Mouse (Mus musculus) liver, postnatal 0 days (tissue): Measurements from ENCODE around the gene Dnaaf3. TPM values are rescaled to one million over a fixed set of nuclear protein-coding genes. Genes with fewer than 3 reads are reported as not detected.

Source experiments
- ATAC-seq: fragments of 200-750 bp; cut with Nextera tagmentation; 2 replicates; pipeline ENCODE4 v1.8.0; 2017; ENCODE audit warnings: mild to moderate bottlenecking, moderate library complexity
- DNase-seq: peaks from one replicate; pipeline ENCODE4 v3.0.0-alpha.2; 2016
- H3K27ac ChIP-seq: fragments of 300-500 bp; sonication (generic); 2 replicates; pipeline ENCODE4 v1.5.1; 2014; ENCODE audit warnings: antibody characterized with exemption, moderate library complexity, mild to moderate bottlenecking, low read depth
- H3K27me3 ChIP-seq: fragments of 300-500 bp; sonication (generic); 2 replicates; pipeline ENCODE4 v1.6.1; 2014; ENCODE audit warnings: low read length, control low read depth, mixed read lengths; ENCODE audit not compliant: insufficient read depth
- H3K36me3 ChIP-seq: fragments of 300-500 bp; sonication (generic); replicated peaks from 2 replicates; pipeline ENCODE4 v1.6.1; 2014; ENCODE audit warnings: mild to moderate bottlenecking, control low read depth, low read length, moderate library complexity, mixed read lengths; ENCODE audit not compliant: insufficient read depth
- H3K4me1 ChIP-seq: fragments of 300-500 bp; sonication (generic); 2 replicates; pipeline ENCODE4 v1.6.1; 2014; ENCODE audit warnings: antibody characterized with exemption, mild to moderate bottlenecking, control low read depth; ENCODE audit not compliant: insufficient read depth
- H3K4me2 ChIP-seq: fragments of 300-500 bp; sonication (generic); 2 replicates; pipeline ENCODE4 v1.6.1; 2014; ENCODE audit warnings: low read depth, mild to moderate bottlenecking, low read length, moderate library complexity, mixed read lengths
- H3K4me3 ChIP-seq: fragments of 300-500 bp; sonication (generic); 2 replicates; pipeline ENCODE4 v1.5.1; 2014; ENCODE audit warnings: low read depth, low read length
- H3K9ac ChIP-seq: fragments of 300-500 bp; sonication (generic); replicated peaks from 2 replicates; pipeline ENCODE4 v1.6.1; 2014; ENCODE audit warnings: mild to moderate bottlenecking, moderate library complexity
- H3K9me3 ChIP-seq: fragments of 300-500 bp; sonication (generic); 2 replicates; pipeline ENCODE4 v1.6.1; 2016; ENCODE audit warnings: mild to moderate bottlenecking, control low read depth, low read length, mixed read lengths
- CTCF ChIP-seq: sonication (generic); IDR thresholded peaks from 2 replicates; pipeline ENCODE4 v1.5.1; 2016; ENCODE audit warnings: antibody characterized with exemption, low read depth
- EP300 ChIP-seq: IDR thresholded peaks from 2 replicates; pipeline ENCODE4 v1.6.1; 2016; ENCODE audit warnings: antibody characterized with exemption, low read depth, mild to moderate bottlenecking
- WGBS: fragments of 180-500 bp; shearing (Covaris S2); extraction: QIAGEN DNeasy Blood & Tissue Kit; methylation state at CpG from one replicate; pipeline ENCODE4 v1.1.7; 2014; ENCODE audit not compliant: insufficient replicate concordance; 5-methylcytosine and 5-hydroxymethylcytosine counted together
- microRNA-seq: library from miRNA; unstranded; fragments of <30 nt; microRNA quantifications from one replicate; pipeline ENCODE4, GENCODE M21; 2016
- polyA plus RNA-seq: library from polyadenylated mRNA; unstranded; fragments of >200 nt; fragmentation: Nextera tagmentation; extraction: Ambion mirVana; gene quantifications from 2 replicates; pipeline ENCODE4 v1.2.1, GENCODE M21; 2015

The Dnaaf3 gene
- polyA plus RNA-seq, 1 experiment from 2014 or later: 0.05 TPM

- Histone ChIP-seq H3K4me2 (no peak overlapping the region), H3K36me3 (peaks cover 27% of the 10 kb centered on the region), H3K27ac (no peak overlapping the region), H3K27me3 (peaks cover 20% of the 10 kb centered on the region), H3K4me3 (no peak overlapping the region), H3K4me1 (peaks cover 6% of the 10 kb centered on the region; the same call in 1 of the 2 replicates), H3K9me3 (no peaks in the 10 kb centered on the region), H3K9ac (no peak overlapping the region)
- DNase-seq (peak; percentile 46), ATAC-seq (no peak; the same call in 1 of the 2 replicates)
- WGBS: 40% methylated on average over 6 of the region's 6 CpGs
- TF ChIP-seq EP300 (no peak), CTCF (peak; percentile 71)
Measured at GRCm38 (mm10) chr7:4479674-4480073, 52.6 kb downstream of the Dnaaf3 start.

DNA sequence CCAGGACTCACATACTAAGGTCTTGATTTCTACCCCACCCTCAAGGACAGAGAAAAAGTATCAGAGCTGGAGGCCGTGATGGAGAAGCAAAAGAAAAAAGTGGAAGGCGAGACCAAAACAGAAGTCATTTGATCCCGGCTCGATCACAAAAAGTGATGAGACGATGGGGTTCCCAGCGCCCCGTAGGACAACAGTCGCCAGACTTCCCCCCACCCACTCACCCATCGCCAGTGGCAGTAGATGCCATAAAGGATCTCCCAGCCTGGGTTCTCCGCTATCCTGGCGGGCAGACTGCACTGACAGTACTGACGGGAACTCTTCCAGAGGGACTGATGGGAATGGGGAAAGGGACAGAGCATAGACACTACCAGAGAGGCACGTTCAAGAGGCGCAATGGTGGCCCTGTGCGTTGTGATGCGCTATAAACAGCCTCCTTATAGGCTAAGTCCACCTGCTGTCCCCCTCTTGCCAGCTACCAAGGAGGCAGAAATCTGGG is 53.4 kb downstream of the Dnaaf3 start:
- Histone ChIP-seq H3K4me2 (peak overlapping the region; percentile 80), H3K4me1 (peaks cover 6% of the 10 kb centered on the region; the same call in 1 of the 2 replicates), H3K9ac (peak overlapping the region; percentile 26; the same call in 1 of the 2 replicates), H3K4me3 (peak overlapping the region; percentile 37), H3K9me3 (no peaks in the 10 kb centered on the region), H3K27me3 (peaks cover 24% of the 10 kb centered on the region), H3K36me3 (peaks cover 19% of the 10 kb centered on the region), H3K27ac (0 out of 2 replicates have a peak overlapping the region, but pooled peaks have one; percentile 16)
- TF ChIP-seq EP300 (no peak), CTCF (no peak)
- ATAC-seq: no peak
- 16% methylated on average over 16 of the region's 16 CpGs for WGBS
- DNase-seq: no peak

DNA sequence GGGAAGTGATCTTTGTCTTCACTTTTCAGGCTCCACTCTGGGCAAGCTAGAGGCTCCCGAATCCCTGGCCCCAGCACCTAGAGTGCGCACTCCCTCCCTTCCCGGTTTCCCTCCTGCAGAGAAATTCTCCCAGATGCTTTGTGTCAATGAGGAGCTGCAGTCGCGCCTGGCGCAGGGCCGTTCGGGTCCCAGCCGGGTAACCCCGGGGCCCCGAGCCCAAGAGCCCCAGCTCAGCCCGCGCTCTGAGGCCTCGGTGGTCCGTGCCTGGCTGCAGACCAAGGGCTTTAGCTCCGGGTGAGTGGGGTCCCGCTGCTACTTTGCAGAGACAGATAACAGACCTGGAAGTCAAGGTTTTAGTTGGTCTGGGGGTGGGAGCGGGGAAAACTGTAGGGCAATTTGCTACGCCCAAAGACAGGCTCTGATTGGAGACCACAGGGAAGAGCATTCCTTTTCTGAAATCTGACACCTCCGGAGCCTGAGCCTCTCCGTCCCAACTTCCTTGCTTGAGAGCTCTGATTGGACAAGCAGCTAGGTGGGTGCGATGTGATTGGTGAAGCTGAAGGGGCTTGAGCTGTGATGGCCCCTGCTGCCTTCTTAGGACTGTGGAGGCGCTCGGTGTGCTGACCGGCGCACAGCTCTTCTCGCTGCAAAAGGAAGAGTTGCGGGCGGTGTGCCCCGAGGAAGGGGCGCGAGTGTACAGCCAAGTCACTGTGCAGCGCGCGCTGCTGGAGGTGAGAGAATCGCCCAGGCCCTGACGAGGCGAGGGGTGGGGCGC is 54.0 kb downstream of the Dnaaf3 start:
- H3K4me2 ChIP-seq: peak overlapping the region; percentile 80
- WGBS: 4% methylated on average over 39 of the region's 39 CpGs
- H3K36me3 ChIP-seq: peaks cover 13% of the 10 kb centered on the region
- TF ChIP-seq EP300 (no peak), CTCF (no peak)
- DNase-seq (peak; percentile 41), ATAC-seq (peak; percentile 82)
- H3K27me3 ChIP-seq: peaks cover 25% of the 10 kb centered on the region
- peak overlapping the region; percentile 34 for H3K9ac ChIP-seq
- 0 out of 2 replicates have a peak overlapping the region, but pooled peaks have one; percentile 16 for H3K27ac ChIP-seq
- H3K4me1 ChIP-seq: peaks cover 6% of the 10 kb centered on the region; the same call in 1 of the 2 replicates
- H3K9me3 ChIP-seq: no peaks in the 10 kb centered on the region
- peak overlapping the region; percentile 37 for H3K4me3 ChIP-seq

GRCm38 (mm10) chr7:4473940-4474339 is 58.3 kb downstream of the Dnaaf3 start:
- no peak overlapping the region for H3K27ac ChIP-seq
- TF ChIP-seq EP300 (no peak), CTCF (no peak)
- DNase-seq (no peak), ATAC-seq (no peak)
- no peaks in the 10 kb centered on the region for H3K9me3 ChIP-seq
- H3K4me3 ChIP-seq: no peak overlapping the region
- no peak overlapping the region for H3K9ac ChIP-seq
- H3K4me2 ChIP-seq: no peak overlapping the region
- 39% methylated on average over 19 of the region's 19 CpGs for whole genome bisulfite sequencing
- H3K27me3 ChIP-seq: peaks cover 43% of the 10 kb centered on the region
- H3K4me1 ChIP-seq: peaks cover 13% of the 10 kb centered on the region; the same call in 1 of the 2 replicates
- no peaks in the 10 kb centered on the region for H3K36me3 ChIP-seq

Small RNAs within 50 kb of the gene (microRNA-seq; reads per million reads assigned to microRNA genes)
- gene Gm23577: not detected

Other genes starting within 250 kb of the Dnaaf3 start
- 0.65 and 0.84 TPM in 2 replicates for gene Ncr1, start 194.7 kb downstream of the Dnaaf3 start, polyA plus RNA-seq
- gene Gp6, start 134.7 kb downstream of the Dnaaf3 start, polyA plus RNA-seq: 2.7 and 3.4 TPM in 2 replicates
- gene Rdh13, start 86.8 kb downstream of the Dnaaf3 start, polyA plus RNA-seq: 7.0 and 7.8 TPM in 2 replicates
- 0.37 and 0.97 TPM in 2 replicates for gene Eps8l1, start 71.8 kb downstream of the Dnaaf3 start, polyA plus RNA-seq
- gene Ppp1r12c, start 30.8 kb downstream of the Dnaaf3 start, polyA plus RNA-seq: 14.9 and 15.6 TPM in 2 replicates
- gene Tnnt1, start 16.1 kb downstream of the Dnaaf3 start, polyA plus RNA-seq: 5.3 and 11.2 TPM in 2 replicates
- gene Tnni3, start 8.2 kb downstream of the Dnaaf3 start, polyA plus RNA-seq: 0.27 and 0.46 TPM in 2 replicates
- 0.09 TPM in 2 replicates for gene Syt5, start 15.1 kb upstream of the Dnaaf3 start, polyA plus RNA-seq
- not detected in 2 replicates for gene Ptprh, start 71.6 kb upstream of the Dnaaf3 start, polyA plus RNA-seq
- 31.8 and 35.4 TPM in 2 replicates for gene Tmem86b, start 99.0 kb upstream of the Dnaaf3 start, polyA plus RNA-seq
- 3.8 and 4.5 TPM in 2 replicates for gene Ppp6r1, start 126.6 kb upstream of the Dnaaf3 start, polyA plus RNA-seq
- 27.6 and 33.1 TPM in 2 replicates for gene Hspbp1, start 152.6 kb upstream of the Dnaaf3 start, polyA plus RNA-seq
- gene Brsk1, start 158.2 kb upstream of the Dnaaf3 start, polyA plus RNA-seq: not detected in 2 replicates
- gene Tmem150b, start 192.8 kb upstream of the Dnaaf3 start, polyA plus RNA-seq: 0.29 and 0.34 TPM in 2 replicates
- 25.9 and 33.6 TPM in 2 replicates for gene Kmt5c, start 207.7 kb upstream of the Dnaaf3 start, polyA plus RNA-seq
- gene Cox6b2, start 220.6 kb upstream of the Dnaaf3 start, polyA plus RNA-seq: 63.8 and 68.7 TPM in 2 replicates
- gene Fam71e2, start 238.8 kb upstream of the Dnaaf3 start, polyA plus RNA-seq: not detected in 2 replicates